Mouse (Mus musculus) midbrain, embryonic 11.5 days (tissue): Measurements from ENCODE around the gene Rlbp1. TPM values are rescaled to one million over a fixed set of nuclear protein-coding genes. Genes with fewer than 3 reads are reported as not detected.

Experiments
- ATAC-seq: fragments of 200-750 bp; cut with Nextera tagmentation; 2 replicates; pipeline ENCODE4 v1.8.0; 2017; ENCODE audit warnings: moderate TSS enrichment, moderate library complexity; ENCODE audit not compliant: low FRiP score
- DNase-seq: peaks from one replicate; pipeline ENCODE4 v3.0.0; 2015; ENCODE audit warnings: low spot score; ENCODE audit errors: missing footprints
- H3K27ac ChIP-seq: fragments of 300-500 bp; sonication (generic); 2 replicates; pipeline ENCODE4 v1.5.1; 2014; ENCODE audit warnings: low read depth, low read length
- H3K27me3 ChIP-seq: fragments of 300-500 bp; sonication (generic); 2 replicates; pipeline ENCODE4 v1.6.1; 2014; ENCODE audit warnings: mild to moderate bottlenecking, low read length, moderate library complexity, mixed read lengths; ENCODE audit not compliant: control insufficient read depth, insufficient read depth
- H3K36me3 ChIP-seq: fragments of 300-500 bp; sonication (generic); 2 replicates; pipeline ENCODE4 v1.6.1; 2014; ENCODE audit warnings: mild to moderate bottlenecking, low read length, moderate library complexity, mixed read lengths; ENCODE audit not compliant: control insufficient read depth, insufficient read depth
- H3K4me1 ChIP-seq: fragments of 300-500 bp; sonication (generic); 2 replicates; pipeline ENCODE4 v1.6.1; 2014; ENCODE audit warnings: low read length; ENCODE audit not compliant: control insufficient read depth, insufficient read depth
- H3K4me2 ChIP-seq: fragments of 300-500 bp; sonication (generic); 2 replicates; pipeline ENCODE4 v1.6.1; 2014; ENCODE audit warnings: mild to moderate bottlenecking, moderate library complexity
- H3K4me3 ChIP-seq: fragments of 300-500 bp; sonication (generic); 2 replicates; pipeline ENCODE4 v1.5.1; 2014; ENCODE audit warnings: low read depth, low read length
- H3K9ac ChIP-seq: fragments of 300-500 bp; sonication (generic); 2 replicates; pipeline ENCODE4 v1.6.1; 2014; ENCODE audit warnings: low read length
- H3K9me3 ChIP-seq: fragments of 300-500 bp; sonication (generic); 2 replicates; pipeline ENCODE4 v1.6.1; 2016; ENCODE audit warnings: low read length; ENCODE audit not compliant: control insufficient read depth
- WGBS: fragments of 180-500 bp; shearing (Covaris S2); extraction: QIAGEN DNeasy Blood & Tissue Kit; methylation state at CpG from one replicate; pipeline ENCODE4 v1.1.7; 2014; 5-methylcytosine and 5-hydroxymethylcytosine counted together
- polyA plus RNA-seq: library from polyadenylated mRNA; unstranded; fragments of >200 nt; fragmentation: Nextera tagmentation; extraction: Ambion mirVana; gene quantifications from 2 replicates; pipeline ENCODE4 v1.2.1, GENCODE M21; 2014

Gene Rlbp1
- polyA plus RNA-seq, 1 experiment from 2014 or later: 0.52 TPM

DNA sequence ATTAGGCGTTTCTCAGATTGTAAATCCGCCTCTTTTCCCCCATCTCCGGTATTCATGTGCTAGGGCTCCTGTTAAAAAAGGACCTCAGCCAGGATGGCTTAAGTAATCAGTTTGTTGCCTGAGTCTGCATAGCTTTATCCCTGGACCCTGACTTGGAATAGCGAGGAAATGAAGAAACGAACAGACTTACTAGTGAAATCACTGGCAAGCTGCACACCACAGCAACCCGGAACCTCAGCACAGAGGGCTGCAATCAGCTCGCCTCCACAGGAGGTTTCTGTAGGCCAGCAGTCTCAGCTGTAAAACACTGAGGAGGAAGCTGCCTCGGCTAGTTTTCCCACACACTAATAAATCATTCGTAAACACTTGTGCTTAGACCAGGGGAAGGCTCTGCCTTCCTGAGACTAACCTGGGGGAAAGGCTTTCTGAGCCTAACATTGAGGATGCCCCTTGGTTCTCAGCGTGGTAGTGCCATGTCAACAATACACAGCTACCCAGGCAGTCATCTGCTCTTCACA is 10.7 kb upstream of the Rlbp1 start:
- Histone ChIP-seq H3K4me3 (no peak overlapping the region), H3K9ac (no peak overlapping the region), H3K4me1 (peaks cover 3% of the 10 kb centered on the region), H3K36me3 (no peaks in the 10 kb centered on the region), H3K4me2 (no peak overlapping the region), H3K27ac (no peak overlapping the region), H3K27me3 (no peaks in the 10 kb centered on the region), H3K9me3 (no peaks in the 10 kb centered on the region)
- DNase-seq: peak; percentile 79
- 87% methylated on average over 10 of the region's 10 CpGs for WGBS
- ATAC-seq: no peak

GRCm38 (mm10) chr7:79395186-79395585 is 8.3 kb upstream of the Rlbp1 start:
- Histone ChIP-seq H3K4me3 (no peak overlapping the region), H3K27ac (no peak overlapping the region), H3K4me2 (no peak overlapping the region), H3K4me1 (peaks cover 3% of the 10 kb centered on the region), H3K9me3 (no peaks in the 10 kb centered on the region), H3K27me3 (no peaks in the 10 kb centered on the region), H3K36me3 (no peaks in the 10 kb centered on the region), H3K9ac (no peak overlapping the region)
- WGBS: 87% methylated on average over 7 of the region's 7 CpGs
- no peak for ATAC-seq
- no peak for DNase-seq

DNA sequence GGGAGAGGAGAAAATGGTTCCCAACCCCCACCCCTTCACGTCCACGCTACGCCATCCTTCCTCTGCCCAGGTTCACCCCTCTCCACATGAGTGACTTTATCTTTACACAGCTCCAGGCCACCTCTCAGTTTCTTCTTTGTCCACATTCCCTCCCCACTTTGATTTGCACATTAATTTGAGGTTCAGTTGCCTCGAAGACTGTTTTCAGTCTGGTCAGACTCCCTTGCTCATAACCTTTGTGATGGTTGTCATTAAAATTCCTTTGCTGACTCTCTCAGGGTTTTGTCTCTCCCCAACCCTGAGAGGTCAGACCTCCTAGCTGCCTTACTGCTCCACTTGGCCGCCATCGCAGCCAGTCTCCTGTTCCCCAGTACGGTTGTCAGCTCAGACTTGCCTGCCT is 7.8 kb upstream of the Rlbp1 start:
- ATAC-seq (no peak), DNase-seq (no peak)
- Histone ChIP-seq H3K9me3 (no peaks in the 10 kb centered on the region), H3K4me2 (no peak overlapping the region), H3K27ac (no peak overlapping the region), H3K4me3 (no peak overlapping the region), H3K27me3 (no peaks in the 10 kb centered on the region), H3K4me1 (peaks cover 3% of the 10 kb centered on the region), H3K36me3 (no peaks in the 10 kb centered on the region), H3K9ac (no peak overlapping the region)
- WGBS: 72% methylated on average over 7 of the region's 7 CpGs

DNA sequence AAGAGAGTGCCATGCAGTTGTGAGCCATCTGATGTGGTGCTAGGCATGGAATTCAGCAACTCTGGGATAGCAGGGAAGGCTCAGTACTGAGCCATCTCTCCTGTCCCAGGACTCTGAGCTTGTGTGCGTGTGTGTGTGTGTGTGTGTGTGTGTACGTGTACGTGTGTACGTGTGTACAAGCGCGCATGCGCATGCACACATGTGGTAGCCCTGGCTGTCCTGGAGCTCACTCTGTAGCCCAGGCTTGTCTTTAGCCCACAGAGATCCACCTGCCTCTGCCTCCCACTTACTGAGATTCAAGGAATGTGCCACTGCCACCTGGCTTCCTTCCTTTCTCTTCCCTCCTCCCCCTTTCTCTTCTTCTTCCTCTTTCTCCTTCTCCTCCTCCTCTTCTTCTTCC is 7.1 kb upstream of the Rlbp1 start:
- Histone ChIP-seq H3K36me3 (no peaks in the 10 kb centered on the region), H3K4me1 (peaks cover 3% of the 10 kb centered on the region), H3K9ac (no peak overlapping the region), H3K4me3 (no peak overlapping the region), H3K27ac (no peak overlapping the region), H3K4me2 (no peak overlapping the region), H3K27me3 (no peaks in the 10 kb centered on the region), H3K9me3 (no peaks in the 10 kb centered on the region)
- DNase-seq (peak; percentile 51), ATAC-seq (no peak)
- WGBS: 98% methylated on average over 7 of the region's 7 CpGs

GRCm38 (mm10) chr7:79392860-79393513 is 6.1 kb upstream of the Rlbp1 start:
- 67% methylated on average over 9 of the region's 9 CpGs for WGBS
- Histone ChIP-seq H3K4me3 (peak overlapping the region; percentile 62), H3K4me2 (peak overlapping the region; percentile 92), H3K27ac (no peak overlapping the region), H3K9ac (peak overlapping the region; percentile 72), H3K4me1 (peaks cover 3% of the 10 kb centered on the region), H3K9me3 (no peaks in the 10 kb centered on the region), H3K27me3 (no peaks in the 10 kb centered on the region), H3K36me3 (no peaks in the 10 kb centered on the region)
- peak; percentile 84 for DNase-seq
- 0 out of 2 replicates have a peak, but pooled peaks have one; percentile 19 for ATAC-seq

- H3K9ac ChIP-seq: peak within 1 kb of the TSS; percentile 72
- H3K36me3 ChIP-seq: no peaks in the 10 kb centered on the region
- H3K27me3 ChIP-seq: no peaks in the 10 kb centered on the region
- H3K4me1 ChIP-seq: peaks cover 3% of the 10 kb centered on the region
- no peaks in the 10 kb centered on the region for H3K9me3 ChIP-seq
- peak within 1 kb of the TSS; percentile 92 for H3K4me2 ChIP-seq
- peak within 1 kb of the TSS; percentile 62 for H3K4me3 ChIP-seq
- peak; percentile 94 for ATAC-seq
- peak; percentile 100 for DNase-seq
- peak within 1 kb of the TSS; percentile 75; the same call in 1 of the 2 replicates for H3K27ac ChIP-seq
- WGBS: under 1% methylated on average over 44 of the region's 44 CpGs
Measured at GRCm38 (mm10) chr7:79391883-79392649, 5.2 kb upstream of the Rlbp1 start, which contains the start of gene Fanci. Fanci (plus strand) TSS chr7:79391929.

DNA sequence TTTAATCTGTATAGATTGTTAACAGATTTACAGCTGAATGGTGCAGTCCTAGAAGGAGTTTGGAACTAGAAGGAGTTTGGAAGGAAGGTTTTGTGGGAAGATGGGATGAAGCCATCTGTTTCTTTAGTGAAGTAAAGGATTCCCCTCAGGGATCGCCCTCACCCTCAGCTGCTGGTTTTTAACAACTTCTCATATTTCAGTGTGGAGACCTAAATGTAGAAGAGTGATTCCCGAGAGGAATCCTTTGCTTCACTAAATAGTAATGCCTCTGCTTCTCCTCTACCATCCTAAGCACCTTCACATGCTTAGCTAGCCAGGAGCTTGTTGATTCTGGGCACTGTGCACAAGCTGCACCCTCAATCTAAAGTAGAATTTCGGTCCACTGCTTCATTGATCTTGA is 4.6 kb upstream of the Rlbp1 start:
- 21% methylated on average over 3 of the region's 3 CpGs for WGBS
- Histone ChIP-seq H3K36me3 (no peaks in the 10 kb centered on the region), H3K9ac (peak overlapping the region; percentile 72), H3K27ac (0 out of 2 replicates have a peak overlapping the region, but pooled peaks have one; percentile 12), H3K4me3 (peak overlapping the region; percentile 62), H3K9me3 (no peaks in the 10 kb centered on the region), H3K4me1 (peaks cover 3% of the 10 kb centered on the region), H3K27me3 (no peaks in the 10 kb centered on the region), H3K4me2 (peak overlapping the region; percentile 92)
- DNase-seq (peak; percentile 89), ATAC-seq (peak; percentile 1; the same call in 1 of the 2 replicates)

DNA sequence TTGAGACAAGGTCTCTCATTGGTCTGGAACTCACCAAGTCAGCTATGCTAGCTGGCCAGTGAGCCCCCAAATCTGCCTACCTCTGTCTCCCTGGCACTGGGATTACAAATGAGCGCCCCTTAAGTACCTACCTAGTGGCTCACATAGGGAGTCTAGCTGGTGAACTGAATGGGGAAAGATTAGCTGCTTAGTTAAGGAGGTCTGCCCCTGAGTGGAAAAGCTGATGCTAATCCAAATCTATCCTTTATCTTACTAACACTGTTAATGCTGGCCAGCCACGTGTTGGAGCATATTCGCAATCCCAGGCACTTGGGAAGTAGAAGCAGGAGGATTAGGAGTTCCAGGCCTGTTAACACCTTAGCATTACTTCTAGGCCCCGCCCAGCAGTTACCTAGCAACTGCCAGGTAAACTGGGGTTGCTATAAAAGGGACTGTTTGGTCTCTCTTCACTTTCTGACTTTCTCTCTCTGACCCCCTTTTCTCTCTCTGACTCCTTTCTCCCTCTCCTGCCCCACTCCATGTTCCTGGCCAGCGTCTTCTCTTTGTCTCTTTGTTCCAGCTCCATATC is 3.4 kb upstream of the Rlbp1 start:
- 59% methylated on average over 5 of the region's 5 CpGs for WGBS
- H3K4me1 ChIP-seq: peaks cover 3% of the 10 kb centered on the region

More for the DNA sequence above, 3.4 kb upstream of the Rlbp1 start:
- no peak overlapping the region for H3K4me2 ChIP-seq
- ATAC-seq: no peak
- no peaks in the 10 kb centered on the region for H3K36me3 ChIP-seq
- H3K27ac ChIP-seq: no peak overlapping the region
- H3K9ac ChIP-seq: no peak overlapping the region
- H3K27me3 ChIP-seq: no peaks in the 10 kb centered on the region
- peak; percentile 85 for DNase-seq
- H3K9me3 ChIP-seq: no peaks in the 10 kb centered on the region
- H3K4me3 ChIP-seq: no peak overlapping the region
